Mouse (Mus musculus) brain, embryonic 14.5 days (tissue): Measurements from ENCODE around the gene Hdgfl2.

ENCODE experiments used
- CTCF ChIP-seq: fragments of 200-500 bp; IDR thresholded peaks from 2 replicates; pipeline ENCODE4 v1.5.1; 2012; ENCODE audit warnings: inconsistent platforms, mild to moderate bottlenecking, moderate library complexity, borderline replicate concordance; ENCODE audit not compliant: insufficient read depth, insufficient read length; ENCODE audit errors: extremely low read depth
- POLR2A ChIP-seq: fragments of 200-500 bp; IDR thresholded peaks from 2 replicates; pipeline ENCODE4 v1.6.1; 2012; ENCODE audit warnings: mild to moderate bottlenecking, inconsistent platforms, borderline replicate concordance; ENCODE audit not compliant: poor library complexity, insufficient read depth, insufficient read length, severe bottlenecking; ENCODE audit errors: extremely low read depth

DNA sequence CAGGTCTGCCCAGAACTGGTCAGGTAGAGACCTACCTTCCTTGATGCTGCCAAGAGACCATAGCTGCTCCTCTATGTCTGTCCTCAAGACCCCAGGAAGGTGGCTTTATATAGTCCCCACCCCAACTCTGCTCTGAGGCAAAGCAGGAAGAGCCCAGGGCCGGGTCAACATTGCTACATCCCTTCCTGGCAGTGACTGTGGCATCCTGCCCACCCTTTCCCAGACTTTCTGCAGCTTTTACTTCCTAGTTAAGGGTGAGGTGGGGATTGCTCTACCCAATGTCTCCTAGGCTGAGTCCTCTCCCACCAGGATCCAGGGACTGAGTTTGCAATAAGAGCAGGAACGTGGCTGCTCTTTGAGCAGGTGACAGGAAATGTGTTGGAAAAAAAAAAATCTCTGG is 42.4 kb downstream of the Hdgfl2 start, which contains the start of gene Lrg1:
- TF ChIP-seq POLR2A, result no peak
- no peak for TF ChIP-seq CTCF
